Mouse (Mus musculus) intestine, embryonic 16.5 days (tissue): ENCODE data around the gene Olfr1054. TPM values are rescaled to one million over a fixed set of nuclear protein-coding genes. Genes with fewer than 3 reads are reported as not detected.

Source experiments
- polyA plus RNA-seq: library from polyadenylated mRNA; unstranded; fragments of >200 nt; fragmentation: Nextera tagmentation; extraction: Ambion mirVana; gene quantifications from 2 replicates; pipeline ENCODE4 v1.2.1, GENCODE M21; 2015

The Olfr1054 gene
- polyA plus RNA-seq, 1 experiment from 2014 or later, result not detected

Other genes with a start within 250 kb of the Olfr1054 start
- gene Olfr1037, start 248.0 kb downstream of the Olfr1054 start, polyA plus RNA-seq, result not detected in 2 replicates
- not detected in 2 replicates for gene Olfr1039, start 199.5 kb downstream of the Olfr1054 start, polyA plus RNA-seq
- gene Olfr1040, start 188.7 kb downstream of the Olfr1054 start, polyA plus RNA-seq, result not detected in 2 replicates
- not detected in 2 replicates for gene Olfr1042, start 173.6 kb downstream of the Olfr1054 start, polyA plus RNA-seq
- not detected in 2 replicates for gene Olfr1043, start 167.9 kb downstream of the Olfr1054 start, polyA plus RNA-seq
- not detected in 2 replicates for gene Olfr1044, start 157.6 kb downstream of the Olfr1054 start, polyA plus RNA-seq
- gene Olfr52, start 149.8 kb downstream of the Olfr1054 start, polyA plus RNA-seq, result not detected in 2 replicates
- not detected in 2 replicates for gene Olfr1045, start 132.4 kb downstream of the Olfr1054 start, polyA plus RNA-seq
- gene Olfr1046, start 116.1 kb downstream of the Olfr1054 start, polyA plus RNA-seq, result not detected in 2 replicates
- not detected in 2 replicates for gene Olfr1047, start 104.0 kb downstream of the Olfr1054 start, polyA plus RNA-seq
- not detected in 2 replicates for gene Olfr1048, start 95.1 kb downstream of the Olfr1054 start, polyA plus RNA-seq
- gene Olfr1049, start 77.1 kb downstream of the Olfr1054 start, polyA plus RNA-seq, result not detected in 2 replicates
- gene Olfr1051, start 56.3 kb downstream of the Olfr1054 start, polyA plus RNA-seq, result not detected in 2 replicates
- gene Olfr1052, start 43.0 kb downstream of the Olfr1054 start, polyA plus RNA-seq, result not detected in 2 replicates
- gene Olfr1053, start 20.1 kb downstream of the Olfr1054 start, polyA plus RNA-seq, result not detected in 2 replicates
- not detected in 2 replicates for gene Olfr1055, start 14.9 kb upstream of the Olfr1054 start, polyA plus RNA-seq
- not detected in 2 replicates for gene Olfr1056, start 27.0 kb upstream of the Olfr1054 start, polyA plus RNA-seq
- gene Olfr1057, start 43.0 kb upstream of the Olfr1054 start, polyA plus RNA-seq, result not detected in 2 replicates
- gene Olfr1058, start 53.1 kb upstream of the Olfr1054 start, polyA plus RNA-seq, result not detected in 2 replicates
- not detected in 2 replicates for gene Olfr1061, start 78.6 kb upstream of the Olfr1054 start, polyA plus RNA-seq
- gene Olfr1062, start 91.3 kb upstream of the Olfr1054 start, polyA plus RNA-seq, result not detected in 2 replicates
- gene Olfr1065, start 115.2 kb upstream of the Olfr1054 start, polyA plus RNA-seq, result not detected in 2 replicates
- not detected in 2 replicates for gene Olfr1066, start 120.8 kb upstream of the Olfr1054 start, polyA plus RNA-seq
- not detected in 2 replicates for gene Olfr228, start 152.0 kb upstream of the Olfr1054 start, polyA plus RNA-seq
- gene Olfr1076, start 173.0 kb upstream of the Olfr1054 start, polyA plus RNA-seq, result not detected in 2 replicates
- not detected in 2 replicates for gene Olfr1079, start 207.0 kb upstream of the Olfr1054 start, polyA plus RNA-seq
- gene Olfr1080, start 222.8 kb upstream of the Olfr1054 start, polyA plus RNA-seq, result not detected in 2 replicates